Mouse (Mus musculus): ENCODE results near the gene Prdm16. TPM values are rescaled to one million over a fixed set of nuclear protein-coding genes. Genes with fewer than 3 reads are reported as not detected.

Prdm16 gene
- total RNA-seq, 1 experiment = 3.1 TPM

DNA sequence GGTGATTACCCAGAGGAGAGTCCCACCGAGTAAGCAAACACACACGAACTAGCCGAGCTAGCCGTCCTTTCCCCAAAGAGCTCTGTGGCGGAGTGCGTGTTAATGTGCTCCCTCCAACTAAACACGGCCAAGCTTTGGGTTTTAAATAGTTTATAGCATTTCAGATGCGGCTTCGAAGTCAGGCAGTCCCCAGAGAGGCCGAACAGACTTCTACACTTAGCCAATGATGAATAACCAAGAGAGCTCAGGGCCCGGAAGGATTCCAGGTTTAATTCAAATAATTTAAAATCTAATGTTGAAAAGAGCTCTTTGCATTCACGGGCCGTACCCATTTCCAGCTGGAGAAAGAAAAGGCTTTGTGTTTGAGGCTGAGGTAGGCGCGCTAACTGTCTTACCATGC, 38.3 kb upstream of the Prdm16 start:
- Histone ChIP-seq H3K9ac (ENCODE audit: insufficient read depth, low read depth, low read length, poor library complexity, severe bottlenecking) (peak overlapping the region; percentile 30; the same call in 1 of the 2 replicates), H3K4me3 (ENCODE audit: insufficient read depth in 1 of 2, low read depth in 1 of 2, low read length in 2 of 2, poor library complexity in 1 of 2, severe bottlenecking in 1 of 2) (peak overlapping the region in 1 of 2 experiments; percentile 6; a peak in 1 of 4 replicates), H3K4me1 (ENCODE audit: control insufficient read depth in 2 of 2, insufficient read depth in 2 of 2, low read length in 2 of 2, poor library complexity in 1 of 2) (peaks cover 3 to 28% of the 10 kb centered on the region in 2 experiments; a peak in 3 of 4 replicates), H3K36me3 (ENCODE audit: control insufficient read depth, insufficient read depth, low read length, poor library complexity, severe bottlenecking) (no peaks in the 10 kb centered on the region), H3K9me3 (ENCODE audit: control insufficient read depth, insufficient read depth, low read depth, low read length) (no peaks in the 10 kb centered on the region), H3K27ac (ENCODE audit: insufficient read depth, low read depth, low read length, poor library complexity, severe bottlenecking) (no peak overlapping the region)
- in situ Hi-C loops (cut with MboI; ENCODE audit: low sequenced_read_pairs in 2 of 2, unreplicated experiment in 2 of 2) = no loop called here
- TF ChIP-seq CHD2 (IDR thresholded peaks at IDR 0.05; ENCODE audit: low read depth, low read length) = no peak
- no peak for TF ChIP-seq ZC3H11A (IDR thresholded peaks at IDR 0.05; ENCODE audit: borderline replicate concordance, low read depth, low read length)
- no peak for TF ChIP-seq ZNF384 (IDR thresholded peaks at IDR 0.05; ENCODE audit: low read depth, low read length)
- TF ChIP-seq MAFK (IDR thresholded peaks at IDR 0.05; ENCODE audit: insufficient read depth, low read depth, low read length) = no peak
- TF ChIP-seq HCFC1 (IDR thresholded peaks at IDR 0.05; ENCODE audit: borderline replicate concordance, insufficient read depth, low read length) = no peak
- no peak for DNase-seq (ENCODE audit: low read depth, low spot score)

DNA sequence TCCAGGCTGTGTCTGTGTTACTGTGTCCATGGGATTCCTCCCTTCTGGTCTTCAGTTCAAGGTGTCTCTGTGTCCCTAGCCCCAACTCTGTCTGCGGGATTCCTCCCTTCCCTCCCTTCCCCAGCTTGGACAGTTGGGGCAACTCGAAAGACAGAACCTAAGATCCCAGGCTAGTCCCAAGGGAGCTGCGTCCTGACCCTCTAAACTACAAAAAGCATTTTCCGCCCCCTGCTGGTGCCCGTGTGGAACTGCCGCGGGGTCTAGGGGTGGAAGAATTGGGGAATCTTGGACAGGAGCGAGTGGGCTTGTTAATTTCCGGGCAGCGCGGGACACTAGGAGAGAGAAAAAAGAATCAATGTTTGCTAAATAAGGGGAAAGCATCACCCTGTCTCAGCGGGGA, 37.9 kb upstream of the Prdm16 start:
- peaks cover 3 to 24% of the 10 kb centered on the region in 2 experiments; a peak in 3 of 4 replicates for H3K4me1 ChIP-seq (ENCODE audit: control insufficient read depth in 2 of 2, insufficient read depth in 2 of 2, low read length in 2 of 2, poor library complexity in 1 of 2)
- TF ChIP-seq ZC3H11A (IDR thresholded peaks at IDR 0.05; ENCODE audit: borderline replicate concordance, low read depth, low read length) (0 out of 2 replicates have a peak, but pooled peaks have one; percentile 29), ZNF384 (IDR thresholded peaks at IDR 0.05; ENCODE audit: low read depth, low read length) (no peak), CHD2 (IDR thresholded peaks at IDR 0.05; ENCODE audit: low read depth, low read length) (no peak), HCFC1 (IDR thresholded peaks at IDR 0.05; ENCODE audit: borderline replicate concordance, insufficient read depth, low read length) (no peak), MAFK (IDR thresholded peaks at IDR 0.05; ENCODE audit: insufficient read depth, low read depth, low read length) (no peak)
- H3K27ac ChIP-seq (ENCODE audit: insufficient read depth, low read depth, low read length, poor library complexity, severe bottlenecking) = no peak overlapping the region; the same call in 1 of the 2 replicates
- H3K4me3 ChIP-seq (ENCODE audit: insufficient read depth in 1 of 2, low read depth in 1 of 2, low read length in 2 of 2, poor library complexity in 1 of 2, severe bottlenecking in 1 of 2) = peak overlapping the region in 1 of 2 experiments; percentile 40; a peak in 2 of 4 replicates
- in situ Hi-C loops (cut with MboI; ENCODE audit: low sequenced_read_pairs in 2 of 2, unreplicated experiment in 2 of 2) = no loop called here
- H3K36me3 ChIP-seq (ENCODE audit: control insufficient read depth, insufficient read depth, low read length, poor library complexity, severe bottlenecking) = no peaks in the 10 kb centered on the region
- no peaks in the 10 kb centered on the region for H3K9me3 ChIP-seq (ENCODE audit: control insufficient read depth, insufficient read depth, low read depth, low read length)
- peak; percentile 86 for DNase-seq (ENCODE audit: low read depth, low spot score)
- H3K9ac ChIP-seq (ENCODE audit: insufficient read depth, low read depth, low read length, poor library complexity, severe bottlenecking) = peak overlapping the region; percentile 30; the same call in 1 of the 2 replicates

DNA sequence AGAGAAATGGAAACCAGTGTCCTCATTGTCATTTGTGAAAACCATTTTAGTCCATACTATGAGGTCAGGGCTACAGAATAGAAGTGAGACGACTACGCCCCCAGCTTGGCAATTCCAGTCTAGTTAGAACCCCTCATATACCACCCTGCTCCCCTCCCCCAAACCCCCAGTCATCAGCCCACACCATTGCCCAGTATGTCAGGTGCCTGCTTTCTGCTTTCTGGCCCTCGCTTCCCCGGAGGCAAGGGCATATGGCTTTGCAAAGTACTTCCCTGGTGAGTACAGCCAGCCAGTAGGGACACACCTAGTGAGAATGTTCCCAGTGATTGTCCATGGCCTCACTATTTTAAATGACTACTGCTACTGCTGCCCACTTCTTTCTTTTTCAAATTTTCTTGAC, 37.3 kb upstream of the Prdm16 start:
- Histone ChIP-seq H3K9ac (ENCODE audit: insufficient read depth, low read depth, low read length, poor library complexity, severe bottlenecking) (no peak overlapping the region; the same call in 1 of the 2 replicates), H3K4me3 (ENCODE audit: insufficient read depth in 1 of 2, low read depth in 1 of 2, low read length in 2 of 2, poor library complexity in 1 of 2, severe bottlenecking in 1 of 2) (peak overlapping the region in 1 of 2 experiments; percentile 40; a peak in 2 of 4 replicates), H3K4me1 (ENCODE audit: control insufficient read depth in 2 of 2, insufficient read depth in 2 of 2, low read length in 2 of 2, poor library complexity in 1 of 2) (peaks cover 3 to 20% of the 10 kb centered on the region in 2 experiments; a peak in 2 of 4 replicates), H3K9me3 (ENCODE audit: control insufficient read depth, insufficient read depth, low read depth, low read length) (no peaks in the 10 kb centered on the region), H3K36me3 (ENCODE audit: control insufficient read depth, insufficient read depth, low read length, poor library complexity, severe bottlenecking) (no peaks in the 10 kb centered on the region), H3K27ac (ENCODE audit: insufficient read depth, low read depth, low read length, poor library complexity, severe bottlenecking) (no peak overlapping the region; the same call in 1 of the 2 replicates)
- DNase-seq (ENCODE audit: low read depth, low spot score) = no peak
- in situ Hi-C loops (cut with MboI; ENCODE audit: low sequenced_read_pairs in 2 of 2, unreplicated experiment in 2 of 2) = no loop called here
- TF ChIP-seq MAFK (IDR thresholded peaks at IDR 0.05; ENCODE audit: insufficient read depth, low read depth, low read length) (no peak), HCFC1 (IDR thresholded peaks at IDR 0.05; ENCODE audit: borderline replicate concordance, insufficient read depth, low read length) (no peak), ZNF384 (IDR thresholded peaks at IDR 0.05; ENCODE audit: low read depth, low read length) (no peak), ZC3H11A (IDR thresholded peaks at IDR 0.05; ENCODE audit: borderline replicate concordance, low read depth, low read length) (no peak), CHD2 (IDR thresholded peaks at IDR 0.05; ENCODE audit: low read depth, low read length) (no peak)

DNA sequence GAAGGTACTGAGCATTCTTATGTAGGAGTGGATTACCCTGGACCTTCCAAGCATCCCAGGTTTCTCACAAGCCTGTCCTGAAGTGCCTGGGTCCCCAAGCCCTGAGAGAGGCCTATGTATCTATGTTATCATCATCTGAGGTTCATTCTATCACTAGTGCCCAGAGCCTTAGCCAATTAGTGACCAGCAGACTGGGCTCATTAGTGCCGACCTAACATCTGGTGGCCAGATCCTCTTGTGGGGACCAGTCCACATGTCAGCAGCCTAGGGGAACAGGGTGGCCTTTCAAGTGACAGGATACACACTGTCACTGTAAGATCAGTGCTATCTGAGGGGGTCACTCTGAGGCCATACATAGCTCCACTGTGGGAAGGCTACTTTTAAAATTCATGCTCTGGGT, 35.4 kb upstream of the Prdm16 start:
- no peak overlapping the region for H3K9ac ChIP-seq (ENCODE audit: insufficient read depth, low read depth, low read length, poor library complexity, severe bottlenecking)
- H3K27ac ChIP-seq (ENCODE audit: insufficient read depth, low read depth, low read length, poor library complexity, severe bottlenecking) = no peak overlapping the region
- in situ Hi-C loops (cut with MboI; ENCODE audit: low sequenced_read_pairs in 2 of 2, unreplicated experiment in 2 of 2) = no loop called here
- TF ChIP-seq CHD2 (IDR thresholded peaks at IDR 0.05; ENCODE audit: low read depth, low read length) = no peak
- no peak for TF ChIP-seq ZNF384 (IDR thresholded peaks at IDR 0.05; ENCODE audit: low read depth, low read length)
- no peak for TF ChIP-seq MAFK (IDR thresholded peaks at IDR 0.05; ENCODE audit: insufficient read depth, low read depth, low read length)
- H3K4me1 ChIP-seq (ENCODE audit: control insufficient read depth in 2 of 2, insufficient read depth in 2 of 2, low read length in 2 of 2, poor library complexity in 1 of 2) = peaks cover 3 to 19% of the 10 kb centered on the region in 2 experiments; a peak in 2 of 4 replicates
- no peaks in the 10 kb centered on the region for H3K9me3 ChIP-seq (ENCODE audit: control insufficient read depth, insufficient read depth, low read depth, low read length)
- H3K4me3 ChIP-seq (ENCODE audit: insufficient read depth in 1 of 2, low read depth in 1 of 2, low read length in 2 of 2, poor library complexity in 1 of 2, severe bottlenecking in 1 of 2) = no peak overlapping the region
- H3K36me3 ChIP-seq (ENCODE audit: control insufficient read depth, insufficient read depth, low read length, poor library complexity, severe bottlenecking) = no peaks in the 10 kb centered on the region
- no peak for DNase-seq (ENCODE audit: low read depth, low spot score)
